13 mouse cellular contexts compared by ENCODE assay signal in genomic region chr2:173948586-173948985, GRCm38 (mm10).
"Had no signal": no experiment of that assay in that cellular context is flagged by ENCODE, and none has a peak within 500 bp of the region (broad histone marks: within the 10 kb centered on the region; RNA-seq: fewer than 3 reads in every experiment).

No protein-coding gene starts in this region.

- H3K9me3 ChIP-seq: intestine, embryonic 15.5 days; liver, embryonic 13.5 days; stomach, embryonic 15.5 days had no signal

- H3K27me3 ChIP-seq: intestine, embryonic 15.5 days; liver, embryonic 13.5 days; midbrain, embryonic 13.5 days; stomach, embryonic 15.5 days had no signal

- ATAC-seq: intestine, embryonic 15.5 days; lung, postnatal 0 days; midbrain, embryonic 13.5 days had no signal

- H3K4me1 ChIP-seq: intestine, embryonic 15.5 days; liver, embryonic 13.5 days; midbrain, embryonic 13.5 days; stomach, embryonic 15.5 days had no signal

- H3K27ac ChIP-seq: intestine, embryonic 15.5 days; layer of hippocampus, adult 2 months; liver, embryonic 13.5 days; macrophage; midbrain, embryonic 13.5 days; stomach, embryonic 15.5 days had no signal

- DNase-seq: kidney, adult 11 months; kidney, adult 9 months; kidney, postnatal 25 days; layer of hippocampus, adult 9-11 months; liver, embryonic 13.5 days; lung, embryonic 14.5 days; thymus, postnatal 25 days had no signal

- H3K4me2 ChIP-seq: intestine, embryonic 15.5 days; liver, embryonic 13.5 days; lung, embryonic 14.5 days; midbrain, embryonic 13.5 days; stomach, embryonic 15.5 days had no signal

- H3K36me3 ChIP-seq: intestine, embryonic 15.5 days; liver, embryonic 13.5 days; midbrain, embryonic 13.5 days; stomach, embryonic 15.5 days had no signal

- H3K9ac ChIP-seq: intestine, embryonic 15.5 days; liver, embryonic 13.5 days; lung, embryonic 14.5 days; midbrain, embryonic 13.5 days; stomach, embryonic 15.5 days had no signal

- H3K4me3 ChIP-seq: intestine, embryonic 15.5 days; layer of hippocampus, adult 2 months; liver, embryonic 13.5 days; midbrain, embryonic 13.5 days; stomach, embryonic 15.5 days had no signal
